Mouse (Mus musculus) hindbrain, embryonic 10.5 days (tissue): ENCODE data around the gene Wsb1. TPM values are rescaled to one million over a fixed set of nuclear protein-coding genes. Genes with fewer than 3 reads are reported as not detected.
"Not testable (repeated sequence)": the region's sequence is repeated elsewhere in the genome, so short reads cannot be mapped to it uniquely, and the experiment has no call there.

Experiments used
- DNase-seq: peaks from one replicate; pipeline ENCODE4 v3.0.0-alpha.2; 2017; ENCODE audit warnings: low spot score
- H3K27ac ChIP-seq: fragments of 300-500 bp; sonication (generic); 2 replicates; pipeline ENCODE4 v1.5.1; 2016; ENCODE audit warnings: mild to moderate bottlenecking, moderate library complexity
- H3K27me3 ChIP-seq: fragments of 300-500 bp; sonication (generic); 2 replicates; pipeline ENCODE4 v1.6.1; 2016; ENCODE audit warnings: mild to moderate bottlenecking; ENCODE audit not compliant: poor library complexity, insufficient read depth, severe bottlenecking
- H3K36me3 ChIP-seq: fragments of 300-500 bp; sonication (generic); 2 replicates; pipeline ENCODE4 v1.6.1; 2016; ENCODE audit warnings: mild to moderate bottlenecking, moderate library complexity
- H3K4me1 ChIP-seq: fragments of 300-500 bp; sonication (generic); replicated peaks from 2 replicates; pipeline ENCODE4 v1.6.1; 2016; ENCODE audit warnings: mild to moderate bottlenecking
- H3K4me3 ChIP-seq: fragments of 300-500 bp; sonication (generic); 2 replicates; pipeline ENCODE4 v1.5.1; 2016; ENCODE audit warnings: mild to moderate bottlenecking, moderate library complexity
- H3K9me3 ChIP-seq: fragments of 300-500 bp; sonication (generic); 2 replicates; pipeline ENCODE4 v1.6.1; 2016; ENCODE audit warnings: mild to moderate bottlenecking, moderate library complexity
- WGBS: fragments of 180-500 bp; shearing (Covaris S2); methylation state at CpG from one replicate; pipeline ENCODE4 v1.1.7; 2016; 5-methylcytosine and 5-hydroxymethylcytosine counted together
- polyA plus RNA-seq: library from polyadenylated mRNA; unstranded; fragments of >200 nt; fragmentation: Nextera tagmentation; extraction: Ambion mirVana; gene quantifications from 2 replicates; pipeline ENCODE4 v1.2.1, GENCODE M21; 2016

The Wsb1 gene
- 262 and 276 TPM in 2 replicates for polyA plus RNA-seq

GRCm38 (mm10) chr11:79254391-79255098 is at the start of gene Wsb1:
Wsb1 (minus strand) TSS chr11:79254671.
- H3K27me3 ChIP-seq = peaks cover 14% of the 10 kb centered on the region
- DNase-seq = peak; percentile 94
- peaks cover 25% of the 10 kb centered on the region for H3K36me3 ChIP-seq
- H3K27ac ChIP-seq = peak within 1 kb of the TSS; percentile 99
- H3K4me1 ChIP-seq = peaks cover 25% of the 10 kb centered on the region
- no peaks in the 10 kb centered on the region for H3K9me3 ChIP-seq
- WGBS = 2% methylated on average over 50 of the region's 50 CpGs
- H3K4me3 ChIP-seq = peak within 1 kb of the TSS; percentile 89

GRCm38 (mm10) chr11:79304245-79304644 is 49.8 kb upstream of the Wsb1 start:
- 87% methylated on average over 4 of the region's 4 CpGs for WGBS
- not testable (repeated sequence) for H3K27ac ChIP-seq, DNase-seq

GRCm38 (mm10) chr11:79303109-79303508 is 48.6 kb upstream of the Wsb1 start:
- Histone ChIP-seq H3K27ac (no peak overlapping the region), H3K36me3 (no peaks in the 10 kb centered on the region), H3K4me3 (no peak overlapping the region), H3K4me1 (peaks cover 33% of the 10 kb centered on the region), H3K9me3 (no peaks in the 10 kb centered on the region), H3K27me3 (no peaks in the 10 kb centered on the region)
- DNase-seq = no peak
- WGBS = 92% methylated on average over 6 of the region's 6 CpGs

More at GRCm38 (mm10) chr11:79304245-79304644, 49.8 kb upstream of the Wsb1 start:
- not testable (repeated sequence) for H3K36me3 ChIP-seq, H3K4me3 ChIP-seq, H3K9me3 ChIP-seq, H3K27me3 ChIP-seq
- peaks cover 39% of the 10 kb centered on the region for H3K4me1 ChIP-seq

GRCm38 (mm10) chr11:79299719-79300431 is 45.4 kb upstream of the Wsb1 start:
- 0 out of 2 replicates have a peak, but pooled peaks cover 4% of the 10 kb centered on the region for H3K4me1 ChIP-seq
- no peak for DNase-seq
- H3K36me3 ChIP-seq = no peaks in the 10 kb centered on the region
- no peak overlapping the region for H3K27ac ChIP-seq
- no peaks in the 10 kb centered on the region for H3K27me3 ChIP-seq
- WGBS = 83% methylated on average over 9 of the region's 9 CpGs
- no peak overlapping the region for H3K4me3 ChIP-seq
- H3K9me3 ChIP-seq = no peaks in the 10 kb centered on the region

GRCm38 (mm10) chr11:79296856-79297491 is 42.5 kb upstream of the Wsb1 start, which contains the start of gene Gm9964:
Gm9964 (minus strand) TSS chr11:79296906.
- WGBS = 84% methylated on average over 5 of the region's 5 CpGs
- DNase-seq = no peak
- no peaks in the 10 kb centered on the region for H3K9me3 ChIP-seq

GRCm38 (mm10) chr11:79296167-79296566 is 41.7 kb upstream of the Wsb1 start:
- H3K9me3 ChIP-seq = no peaks in the 10 kb centered on the region
- no peaks in the 10 kb centered on the region for H3K36me3 ChIP-seq
- no peak overlapping the region for H3K4me3 ChIP-seq
- no peak overlapping the region for H3K27ac ChIP-seq
- WGBS = 35% methylated on average over 1 of the region's 1 CpGs
- no peaks in the 10 kb centered on the region for H3K27me3 ChIP-seq
- DNase-seq = peak; percentile 32
- H3K4me1 ChIP-seq = no peaks in the 10 kb centered on the region

More at GRCm38 (mm10) chr11:79296856-79297491, 42.5 kb upstream of the Wsb1 start, which contains the start of gene Gm9964:
- H3K4me1 ChIP-seq = no peaks in the 10 kb centered on the region
- no peak within 1 kb of the TSS for H3K27ac ChIP-seq
- no peaks in the 10 kb centered on the region for H3K27me3 ChIP-seq
- no peaks in the 10 kb centered on the region for H3K36me3 ChIP-seq
- no peak within 1 kb of the TSS for H3K4me3 ChIP-seq

GRCm38 (mm10) chr11:79293971-79294370 is 39.5 kb upstream of the Wsb1 start:
- H3K9me3 ChIP-seq = no peaks in the 10 kb centered on the region
- no peaks in the 10 kb centered on the region for H3K4me1 ChIP-seq
- no peaks in the 10 kb centered on the region for H3K27me3 ChIP-seq
- WGBS = 55% methylated on average over 1 of the region's 1 CpGs
- H3K4me3 ChIP-seq = no peak overlapping the region
- DNase-seq = no peak
- H3K36me3 ChIP-seq = no peaks in the 10 kb centered on the region
- no peak overlapping the region for H3K27ac ChIP-seq

- Histone ChIP-seq H3K36me3 (no peaks in the 10 kb centered on the region), H3K4me1 (no peaks in the 10 kb centered on the region), H3K27ac (no peak overlapping the region), H3K27me3 (no peaks in the 10 kb centered on the region), H3K4me3 (no peak overlapping the region), H3K9me3 (no peaks in the 10 kb centered on the region)
- 87% methylated on average over 3 of the region's 3 CpGs for WGBS
- DNase-seq = no peak
Observed at GRCm38 (mm10) chr11:79293025-79293424, 38.6 kb upstream of the Wsb1 start.

- Histone ChIP-seq H3K9me3 (no peaks in the 10 kb centered on the region), H3K27me3 (no peaks in the 10 kb centered on the region), H3K27ac (no peak overlapping the region), H3K4me3 (no peak overlapping the region), H3K4me1 (no peaks in the 10 kb centered on the region), H3K36me3 (no peaks in the 10 kb centered on the region)
- DNase-seq = no peak
- 69% methylated on average over 3 of the region's 3 CpGs for WGBS
Observed at GRCm38 (mm10) chr11:79292130-79292529, 37.7 kb upstream of the Wsb1 start.

- 79% methylated on average over 5 of the region's 5 CpGs for WGBS
Observed at GRCm38 (mm10) chr11:79291651-79292050, 37.2 kb upstream of the Wsb1 start.

GRCm38 (mm10) chr11:79290473-79290872 is 36.0 kb upstream of the Wsb1 start:
- no peaks in the 10 kb centered on the region for H3K9me3 ChIP-seq
- no peak overlapping the region for H3K27ac ChIP-seq
- no peaks in the 10 kb centered on the region for H3K36me3 ChIP-seq
- WGBS = 61% methylated on average over 2 of the region's 2 CpGs
- H3K4me1 ChIP-seq = no peaks in the 10 kb centered on the region
- H3K4me3 ChIP-seq = no peak overlapping the region
- no peak for DNase-seq
- H3K27me3 ChIP-seq = no peaks in the 10 kb centered on the region

More at GRCm38 (mm10) chr11:79291651-79292050, 37.2 kb upstream of the Wsb1 start:
- DNase-seq = no peak
- H3K36me3 ChIP-seq = no peaks in the 10 kb centered on the region
- H3K4me3 ChIP-seq = no peak overlapping the region
- no peaks in the 10 kb centered on the region for H3K27me3 ChIP-seq
- H3K4me1 ChIP-seq = no peaks in the 10 kb centered on the region
- no peak overlapping the region for H3K27ac ChIP-seq
- no peaks in the 10 kb centered on the region for H3K9me3 ChIP-seq

- no peak for DNase-seq
- WGBS = 89% methylated on average over 5 of the region's 5 CpGs
- Histone ChIP-seq H3K27ac (no peak overlapping the region), H3K9me3 (no peaks in the 10 kb centered on the region), H3K4me3 (no peak overlapping the region), H3K27me3 (no peaks in the 10 kb centered on the region), H3K4me1 (no peaks in the 10 kb centered on the region), H3K36me3 (no peaks in the 10 kb centered on the region)
Observed at GRCm38 (mm10) chr11:79288913-79289640, 34.6 kb upstream of the Wsb1 start.
